Comparison of ENCODE assay signal across 19 mouse cellular contexts in the genomic region with DNA sequence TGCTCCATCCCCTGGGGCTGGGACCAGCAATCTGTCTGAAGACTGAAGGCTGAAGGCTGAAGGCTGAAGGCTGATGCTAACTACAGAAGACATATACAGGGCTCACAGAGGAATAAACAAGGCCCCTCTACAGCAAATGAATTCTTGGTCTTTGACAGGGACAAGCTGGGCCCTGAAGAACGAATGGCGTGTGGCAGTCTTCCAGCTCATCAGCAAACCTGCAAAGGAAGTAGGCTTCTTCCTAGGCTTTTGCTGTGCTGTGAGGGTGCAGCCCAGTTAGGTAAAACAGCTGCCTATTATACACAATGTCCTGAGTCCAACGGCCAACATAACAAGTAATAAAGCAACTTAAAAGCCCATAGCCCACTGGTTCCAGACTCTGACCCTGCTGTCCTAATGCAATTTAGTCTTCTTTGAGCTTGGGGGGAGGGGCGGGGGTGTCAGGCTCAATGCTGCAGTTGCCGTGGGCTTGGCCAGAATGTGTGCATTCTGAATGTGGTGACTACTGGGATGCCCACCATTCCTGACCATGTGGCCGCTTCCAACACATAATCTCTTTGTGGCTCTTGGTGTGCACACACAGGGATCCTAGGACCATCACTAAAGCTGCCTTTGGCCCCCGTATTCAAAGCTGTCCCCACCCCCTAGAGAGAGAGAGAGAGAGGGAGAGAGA. TPM values are rescaled to one million over a fixed set of nuclear protein-coding genes. Genes with fewer than 3 reads are reported as not detected.
DNase-seq lines count a peak whose midpoint lies in the region; ATAC-seq and TF ChIP-seq lines count a peak whose summit lies in the region.
"Had no signal": no experiment of that assay in that cellular context is flagged by ENCODE, and none has a peak within 500 bp of the region (broad histone marks: within the 10 kb centered on the region; RNA-seq: fewer than 3 reads in every experiment).

No protein-coding gene starts in this region.

- intact Hi-C loops in heart, postnatal 14 days (cut with DNase I): no loop called here

- no peak overlapping the region for H3K4me3 ChIP-seq in heart, embryonic 10.5 days
- no peak overlapping the region for H3K4me3 ChIP-seq in liver, embryonic 13.5 days (replicated peaks)
- H3K4me3 ChIP-seq in liver, embryonic 11.5 days (ENCODE audit: low read depth, low read length): no peak overlapping the region
- H3K4me3 ChIP-seq in midbrain, postnatal 0 days (ENCODE audit: low read depth, low read length): no peak overlapping the region
- no peak overlapping the region for H3K4me3 ChIP-seq in midbrain, embryonic 13.5 days (replicated peaks)
- H3K4me3 ChIP-seq: hindbrain, embryonic 15.5 days; limb, embryonic 15.5 days; neural tube, embryonic 12.5 days had no signal

- WGBS in heart, embryonic 10.5 days: 77% methylated on average over 7 of the region's 7 CpGs
- 71% methylated on average over 7 of the region's 7 CpGs for WGBS in liver, embryonic 13.5 days (ENCODE audit: insufficient replicate concordance)
- 76% methylated on average over 7 of the region's 7 CpGs for WGBS in liver, embryonic 11.5 days
- WGBS in midbrain, postnatal 0 days: 58% methylated on average over 7 of the region's 7 CpGs
- WGBS in midbrain, embryonic 13.5 days: 66% methylated on average over 7 of the region's 7 CpGs

- no peaks in the 10 kb centered on the region; the same call in 1 of the 2 replicates for H3K9me3 ChIP-seq in heart, embryonic 10.5 days
- 0 out of 2 replicates have a peak, but pooled peaks cover 7% of the 10 kb centered on the region for H3K9me3 ChIP-seq in liver, embryonic 13.5 days (replicated peaks)
- no peaks in the 10 kb centered on the region for H3K9me3 ChIP-seq in liver, embryonic 11.5 days (ENCODE audit: control insufficient read depth, low read length)
- H3K9me3 ChIP-seq in midbrain, postnatal 0 days (ENCODE audit: low read length): no peaks in the 10 kb centered on the region
- no peaks in the 10 kb centered on the region for H3K9me3 ChIP-seq in midbrain, embryonic 13.5 days
- H3K9me3 ChIP-seq: limb, embryonic 15.5 days; neural tube, embryonic 12.5 days had no signal

- H3K27ac ChIP-seq in heart, embryonic 10.5 days: peak overlapping the region; percentile 18; the same call in 1 of the 2 replicates
- peak overlapping the region; percentile 89 for H3K27ac ChIP-seq in liver, embryonic 13.5 days
- H3K27ac ChIP-seq in liver, embryonic 11.5 days (ENCODE audit: low read depth, low read length): no peak overlapping the region
- no peak overlapping the region for H3K27ac ChIP-seq in midbrain, postnatal 0 days (ENCODE audit: low read depth, low read length)
- no peak overlapping the region for H3K27ac ChIP-seq in midbrain, embryonic 13.5 days
- H3K27ac ChIP-seq: hindbrain, embryonic 15.5 days; limb, embryonic 15.5 days; neural tube, embryonic 12.5 days had no signal

- no peak for DNase-seq in heart, embryonic 10.5 days (ENCODE audit: low spot score)
- no peak for DNase-seq in heart, postnatal 14 days
- DNase-seq in liver, embryonic 13.5 days: no peak
- DNase-seq in liver, embryonic 11.5 days (ENCODE audit: low spot score): no peak
- DNase-seq in midbrain, postnatal 0 days (ENCODE audit: low spot score): peak; percentile 14
- no peak for DNase-seq in thymus, postnatal 25 days
- DNase-seq: adrenal gland, postnatal 10 days; forebrain, postnatal 0 days; gastrocnemius, postnatal 36 days; kidney, adult 18-20 months; kidney, postnatal 10 days; layer of hippocampus, postnatal 36 days; thymus, postnatal 36 days had no signal

- no peak for TF ChIP-seq CTCF in midbrain, postnatal 0 days (IDR thresholded peaks at IDR 0.05)

- H3K4me1 ChIP-seq in heart, embryonic 10.5 days: peaks cover 18% of the 10 kb centered on the region
- peaks cover 62% of the 10 kb centered on the region for H3K4me1 ChIP-seq in liver, embryonic 13.5 days (replicated peaks)
- H3K4me1 ChIP-seq in liver, embryonic 11.5 days (replicated peaks; ENCODE audit: control insufficient read depth, insufficient read depth, low read length): peaks cover 8% of the 10 kb centered on the region
- no peaks in the 10 kb centered on the region for H3K4me1 ChIP-seq in midbrain, postnatal 0 days (ENCODE audit: insufficient read depth, low read length)
- peaks cover 9% of the 10 kb centered on the region for H3K4me1 ChIP-seq in midbrain, embryonic 13.5 days (replicated peaks)
- H3K4me1 ChIP-seq: hindbrain, embryonic 15.5 days; neural tube, embryonic 12.5 days had no signal

- H3K9ac ChIP-seq in liver, embryonic 13.5 days: no peak overlapping the region; the same call in 1 of the 2 replicates
- H3K9ac ChIP-seq in liver, embryonic 11.5 days (ENCODE audit: low read depth, low read length): no peak overlapping the region
- H3K9ac ChIP-seq in midbrain, postnatal 0 days (replicated peaks; ENCODE audit: low read length, poor library complexity, severe bottlenecking): no peak overlapping the region
- no peak overlapping the region for H3K9ac ChIP-seq in midbrain, embryonic 13.5 days (replicated peaks)
- H3K9ac ChIP-seq: forebrain, postnatal 0 days; hindbrain, embryonic 15.5 days; limb, embryonic 15.5 days; neural tube, embryonic 12.5 days had no signal

- no peaks in the 10 kb centered on the region for H3K36me3 ChIP-seq in heart, embryonic 10.5 days
- H3K36me3 ChIP-seq in liver, embryonic 13.5 days: no peaks in the 10 kb centered on the region
- H3K36me3 ChIP-seq in liver, embryonic 11.5 days (ENCODE audit: control insufficient read depth, insufficient read depth, low read length): no peaks in the 10 kb centered on the region
- no peaks in the 10 kb centered on the region for H3K36me3 ChIP-seq in midbrain, postnatal 0 days (ENCODE audit: insufficient read depth, low read length)
- no peaks in the 10 kb centered on the region for H3K36me3 ChIP-seq in midbrain, embryonic 13.5 days
- H3K36me3 ChIP-seq: G1E; hindbrain, embryonic 15.5 days; limb, embryonic 15.5 days; neural tube, embryonic 12.5 days had no signal

- no peak for ATAC-seq in liver, embryonic 13.5 days (ENCODE audit: low read depth)
- no peak for ATAC-seq in liver, embryonic 11.5 days (replicated peaks; ENCODE audit: low FRiP score)
- no peak for ATAC-seq in midbrain, postnatal 0 days (ENCODE audit: low FRiP score)
- ATAC-seq in midbrain, embryonic 13.5 days: no peak
- ATAC-seq: activated CD4-positive, CD25-positive, alpha-beta regulatory T cell, adult 4 months; forebrain, postnatal 0 days had no signal

- H3K27me3 ChIP-seq in heart, embryonic 10.5 days (ENCODE audit: insufficient read depth, poor library complexity, severe bottlenecking): no peaks in the 10 kb centered on the region
- no peaks in the 10 kb centered on the region for H3K27me3 ChIP-seq in liver, embryonic 13.5 days
- H3K27me3 ChIP-seq in liver, embryonic 11.5 days (replicated peaks; ENCODE audit: control insufficient read depth, insufficient read depth, low read length): no peaks in the 10 kb centered on the region
- no peaks in the 10 kb centered on the region for H3K27me3 ChIP-seq in midbrain, postnatal 0 days (ENCODE audit: insufficient read depth, low read length)
- H3K27me3 ChIP-seq in midbrain, embryonic 13.5 days: no peaks in the 10 kb centered on the region
- H3K27me3 ChIP-seq: hindbrain, embryonic 15.5 days; limb, embryonic 15.5 days; neural tube, embryonic 12.5 days had no signal

- no peak overlapping the region for H3K4me2 ChIP-seq in liver, embryonic 13.5 days
- H3K4me2 ChIP-seq in liver, embryonic 11.5 days: no peak overlapping the region
- H3K4me2 ChIP-seq in midbrain, postnatal 0 days (ENCODE audit: low read depth, low read length, poor library complexity, severe bottlenecking): no peak overlapping the region
- no peak overlapping the region for H3K4me2 ChIP-seq in midbrain, embryonic 13.5 days (replicated peaks)
- H3K4me2 ChIP-seq: hindbrain, embryonic 15.5 days; limb, embryonic 15.5 days; neural tube, embryonic 12.5 days had no signal

RNA-seq across cellular contexts. Expression of a gene that starts 14.2 kb away (rescaled TPM):
- 10.8 and 11.6 TPM in 2 replicates for polyA plus RNA-seq in heart, embryonic 10.5 days (2016; fragmentation: Nextera tagmentation; extraction: Ambion mirVana)
- 1 to 10 TPM; 3.1 to 4.1 TPM for total RNA-seq in heart, postnatal 14 days (2021)
- polyA plus RNA-seq in liver, embryonic 13.5 days (2015; fragmentation: Nextera tagmentation; extraction: Ambion mirVana): 8.6 and 9.1 TPM in 2 replicates
- 14.8 and 15.2 TPM in 2 replicates for polyA plus RNA-seq in liver, embryonic 11.5 days (2014; fragmentation: Nextera tagmentation; extraction: Ambion mirVana)
- 5.4 and 8.8 TPM in 2 replicates for total RNA-seq in midbrain, postnatal 0 days (2014; rRNA removed)
- 2.6 and 3.2 TPM in 2 replicates for polyA plus RNA-seq in midbrain, postnatal 0 days (2015; fragmentation: Nextera tagmentation; extraction: Ambion mirVana)
- 6.2 and 6.9 TPM in 2 replicates for polyA plus RNA-seq in midbrain, embryonic 13.5 days (2015; fragmentation: Nextera tagmentation; extraction: Ambion mirVana)

Comparison
In these comparisons a context has a peak if more than half of its experiments do, and no peak if none do; other contexts are left out.
1. H3K27ac ChIP-seq: peak in heart, embryonic 10.5 days (single experiment) and liver, embryonic 13.5 days (single experiment); none in liver, embryonic 11.5 days (single experiment), midbrain, postnatal 0 days (single experiment) and midbrain, embryonic 13.5 days (single experiment).